Mouse (Mus musculus) frontal cortex, postnatal 10 days (tissue): Measurements from ENCODE around the gene Gm9918.
A peak's percentile ranks its signal among the peaks of the same experiment; 100 is the strongest.

ENCODE experiments used
- DNase-seq, 2 experiments: peaks; one replicate each; pipeline ENCODE4 v3.0.0; 2022; ENCODE audit warnings: low spot score in 2 of 2, mixed read lengths in 1 of 2

The Gm9918 gene

DNA sequence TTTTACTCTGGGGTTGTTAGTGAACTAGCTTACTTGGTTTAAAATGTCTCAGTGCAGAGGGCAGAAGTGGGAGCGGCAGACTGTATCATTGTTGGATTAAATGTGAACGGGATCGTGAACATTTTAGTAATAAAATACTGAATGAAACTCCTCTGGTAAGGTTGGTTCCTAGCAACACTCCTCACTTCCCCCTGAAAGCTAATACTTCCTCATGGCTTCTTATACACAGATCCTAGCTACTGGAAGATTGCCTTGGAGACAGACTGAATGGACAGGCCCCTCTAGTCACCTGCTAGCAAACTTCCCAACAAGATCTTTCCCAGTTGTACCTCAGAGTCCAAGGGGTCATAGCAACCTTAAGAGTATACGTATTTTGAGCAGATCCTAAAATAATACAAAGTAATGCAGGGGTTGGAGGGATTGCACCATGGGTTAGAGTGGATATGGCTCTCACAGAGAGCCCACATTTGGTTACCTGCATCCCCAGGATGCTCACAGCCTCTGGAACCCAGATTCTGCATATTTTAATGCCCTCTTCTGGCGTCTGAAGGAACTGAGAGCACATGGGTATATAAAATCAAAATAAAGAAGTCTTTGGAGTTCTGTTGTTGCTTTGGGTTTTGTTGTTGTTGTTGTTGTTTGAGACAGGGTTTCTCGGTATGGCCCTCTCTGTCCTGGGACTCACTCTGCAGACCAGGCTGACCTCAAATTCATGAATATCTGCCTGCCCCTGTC, 3.8 kb downstream of the Gm9918 start:
- DNase-seq: no peak

GRCm38 (mm10) chr15:102278726-102279091, 8.3 kb downstream of the Gm9918 start:
- DNase-seq: no peak

DNA sequence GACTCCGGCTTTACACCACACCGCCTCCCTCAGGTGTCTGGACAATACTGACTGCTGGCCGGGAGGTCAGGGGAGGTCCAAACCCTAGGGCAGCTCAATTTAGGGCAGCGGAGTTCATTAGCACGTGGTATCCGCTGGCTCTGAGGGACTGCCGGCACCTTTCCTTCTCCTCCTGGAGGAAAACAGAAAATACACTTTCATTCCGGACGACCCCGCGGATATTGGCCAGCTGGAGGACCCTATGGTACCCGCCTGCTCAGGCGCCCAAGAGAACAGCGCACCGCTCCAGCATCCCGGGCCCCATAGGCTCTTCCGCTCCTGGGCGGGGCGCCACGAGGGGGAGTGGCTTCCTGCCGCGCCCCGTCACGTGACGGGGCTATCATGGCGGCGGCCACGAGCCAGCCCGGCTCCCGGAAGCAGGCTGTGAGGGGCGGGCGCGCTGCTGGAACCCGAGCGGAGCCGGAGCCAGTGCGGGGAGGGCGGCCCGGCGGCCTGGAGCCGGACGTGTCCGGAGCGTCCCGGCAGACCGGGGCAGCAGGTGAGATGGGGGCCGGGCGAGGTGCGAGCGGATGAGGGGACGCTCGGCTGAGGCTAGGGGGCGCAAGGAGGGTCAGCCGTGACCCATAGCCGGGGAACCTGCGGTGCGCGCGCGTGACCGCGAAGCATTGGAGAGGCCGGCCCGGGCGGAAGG, 8.9 kb downstream of the Gm9918 start, which contains the start of gene Mfsd5:
Gene Mfsd5 (plus strand): TSS at position 363 of the 691 bp plus-strand sequence.
- peak; percentile 62 to 84 for DNase-seq

DNA sequence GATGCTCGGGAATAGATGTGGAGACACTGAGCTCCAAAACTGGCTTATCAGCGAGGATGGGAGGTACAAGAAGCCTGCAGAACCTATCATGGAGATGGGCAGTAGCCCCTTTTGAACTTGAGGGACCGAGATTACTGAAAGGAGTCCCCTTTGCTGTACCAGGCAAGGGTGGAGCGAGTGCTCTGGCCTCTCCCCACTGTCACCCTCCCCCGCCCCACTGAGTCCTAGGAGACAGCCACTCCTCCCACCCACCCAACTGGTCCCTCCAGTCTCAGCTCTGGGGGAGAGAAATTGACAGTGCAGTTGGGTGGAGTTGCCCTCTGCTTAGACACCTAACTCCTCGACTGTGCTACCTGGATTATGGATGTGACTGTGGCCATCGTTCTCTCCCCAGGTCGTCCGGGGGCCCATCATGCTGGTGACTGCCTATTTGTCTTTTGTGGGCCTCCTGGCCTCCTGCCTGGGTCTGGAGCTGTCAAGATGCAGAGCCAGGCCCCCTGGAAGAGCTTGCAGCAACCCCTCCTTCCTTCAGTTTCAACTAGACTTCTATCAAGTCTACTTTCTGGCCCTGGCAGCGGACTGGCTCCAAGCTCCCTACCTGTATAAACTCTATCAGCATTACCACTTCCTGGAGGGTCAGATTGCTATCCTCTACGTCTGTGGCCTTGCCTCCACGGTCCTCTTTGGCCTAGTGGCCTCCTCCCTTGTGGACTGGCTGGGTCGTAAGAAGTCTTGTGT, 9.6 kb downstream of the Gm9918 start:
- no peak for DNase-seq

GRCm38 (mm10) chr15:102280623-102281022, 10.3 kb downstream of the Gm9918 start:
- peak in 1 of 2 experiments; percentile 10 for DNase-seq

DNA sequence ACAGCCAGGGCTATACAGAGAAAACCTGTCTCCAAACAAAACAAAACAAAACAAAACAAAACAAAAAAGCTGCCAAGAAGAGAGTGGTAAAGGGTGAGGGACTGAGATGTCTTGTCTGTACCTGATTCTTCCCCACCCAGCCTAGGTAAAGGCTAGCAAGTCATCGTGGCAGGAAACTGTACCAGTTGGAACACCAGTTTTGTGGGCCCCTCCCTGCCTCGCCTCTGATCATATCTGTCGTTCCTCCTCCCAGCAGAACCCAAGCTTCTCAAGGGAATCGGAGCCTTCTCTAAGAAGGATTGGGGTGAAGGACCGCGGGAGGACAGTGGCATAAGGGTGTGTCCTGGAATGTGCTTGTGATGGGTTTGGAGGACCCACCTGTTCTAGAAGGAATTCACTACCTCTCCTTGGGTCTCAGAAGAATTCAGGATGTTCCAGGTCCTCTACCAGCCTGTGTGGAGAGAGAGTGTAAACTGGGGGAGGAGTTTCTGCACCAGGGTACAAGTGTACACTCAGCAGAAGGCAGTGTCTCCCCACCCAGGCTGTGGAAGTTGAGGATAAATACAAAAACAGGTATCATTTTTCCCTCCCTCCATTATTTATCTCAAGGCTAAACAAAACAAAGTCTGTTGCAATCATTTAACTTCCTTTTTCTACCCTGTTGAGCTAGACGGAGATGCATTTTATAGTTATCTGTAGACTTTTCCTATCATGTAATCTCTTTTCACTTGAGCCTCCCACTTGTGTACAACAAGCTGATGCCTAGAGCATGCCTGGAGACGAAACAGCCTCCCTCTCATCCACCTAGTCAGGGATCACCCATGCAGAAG, 12.3 kb downstream of the Gm9918 start:
- DNase-seq: no peak

GRCm38 (mm10) chr15:102283648-102284047, 13.3 kb downstream of the Gm9918 start:
- DNase-seq: no peak

DNA sequence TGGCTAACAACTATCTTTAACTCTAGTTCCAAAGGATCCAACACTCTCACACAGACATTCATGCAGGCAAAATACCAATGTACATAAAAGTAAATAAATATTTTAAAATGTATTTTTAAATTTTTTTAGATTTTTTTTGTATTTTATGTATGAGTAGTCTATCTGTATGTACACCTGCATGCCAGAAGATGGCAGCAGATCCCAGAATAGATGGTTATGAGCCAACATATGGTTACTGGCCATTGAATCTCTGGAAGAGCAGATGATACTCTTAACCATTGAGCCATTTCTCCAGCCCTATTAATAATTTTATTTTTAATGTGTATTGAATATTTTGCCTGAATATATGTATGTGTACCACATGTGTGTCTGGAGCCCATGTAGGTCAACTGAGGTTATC, 17.0 kb downstream of the Gm9918 start:
- DNase-seq: no peak

- peak; percentile 87 to 93 for DNase-seq
Measured at GRCm38 (mm10) chr15:102295633-102296367, 25.4 kb downstream of the Gm9918 start, which contains the start of gene Espl1. Espl1 (plus strand) TSS chr15:102296266.

GRCm38 (mm10) chr15:102296368-102297006, 26.1 kb downstream of the Gm9918 start:
- no peak for DNase-seq

- DNase-seq: no peak
Measured at GRCm38 (mm10) chr15:102302542-102302941, 32.2 kb downstream of the Gm9918 start.

- no peak for DNase-seq
Measured at GRCm38 (mm10) chr15:102308717-102309116, 38.4 kb downstream of the Gm9918 start.

DNA sequence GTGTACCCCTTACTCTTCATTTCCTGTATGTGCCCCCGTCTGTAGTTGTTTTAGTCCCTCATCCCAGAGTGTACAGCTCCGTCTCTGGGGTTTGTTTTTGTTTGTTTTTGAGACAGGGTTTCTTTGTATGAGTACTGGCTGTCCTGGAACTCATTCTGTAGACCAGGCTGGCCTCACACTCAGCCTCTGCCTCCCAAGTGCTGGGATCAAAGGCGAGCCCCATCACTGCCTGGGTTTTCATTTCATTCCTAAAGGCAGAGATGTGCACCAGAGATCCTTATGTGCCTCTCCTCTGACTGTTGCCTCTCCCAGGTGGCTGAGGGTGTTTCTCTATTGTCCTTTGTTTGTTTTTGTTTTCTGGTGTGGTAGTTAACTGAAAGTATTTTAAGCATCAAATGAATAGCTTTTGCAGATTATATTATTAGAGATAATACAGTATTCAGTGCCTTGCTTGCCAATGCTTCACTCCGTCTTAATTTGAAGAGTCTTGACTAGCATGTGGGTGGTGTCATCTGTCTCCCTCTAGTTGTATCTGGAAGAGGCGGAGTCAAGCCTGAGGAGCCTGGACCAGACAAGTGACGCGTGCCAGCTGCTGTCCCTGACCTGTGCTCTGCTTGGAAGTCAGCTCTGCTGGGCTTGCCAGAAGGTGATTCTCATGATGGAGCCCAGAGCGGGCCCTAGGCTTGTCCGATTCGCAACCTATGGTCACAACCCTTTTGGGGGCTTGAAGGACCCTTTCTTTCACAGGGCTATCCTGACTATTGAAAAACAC, 39.9 kb downstream of the Gm9918 start:
- DNase-seq: no peak

DNA sequence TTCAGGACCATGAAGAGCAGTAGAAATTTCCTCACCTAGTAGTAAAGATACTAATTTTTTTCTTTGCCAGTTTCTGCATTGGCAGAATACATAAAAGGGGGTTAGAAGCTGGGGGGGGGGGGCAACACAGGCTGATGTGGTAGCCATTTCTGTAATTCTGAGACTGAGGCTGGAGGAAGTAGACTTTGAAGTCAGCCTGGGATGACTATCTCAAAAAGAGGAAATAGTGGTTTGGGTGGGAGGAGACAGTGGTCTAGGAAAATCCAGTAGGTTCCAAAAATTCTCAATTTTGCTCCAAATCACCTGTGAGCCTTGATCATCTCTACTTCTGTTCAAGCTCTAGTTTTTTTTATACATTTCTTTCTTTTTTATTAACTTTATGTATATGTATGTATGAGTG, 41.1 kb downstream of the Gm9918 start:
- no peak for DNase-seq

DNA sequence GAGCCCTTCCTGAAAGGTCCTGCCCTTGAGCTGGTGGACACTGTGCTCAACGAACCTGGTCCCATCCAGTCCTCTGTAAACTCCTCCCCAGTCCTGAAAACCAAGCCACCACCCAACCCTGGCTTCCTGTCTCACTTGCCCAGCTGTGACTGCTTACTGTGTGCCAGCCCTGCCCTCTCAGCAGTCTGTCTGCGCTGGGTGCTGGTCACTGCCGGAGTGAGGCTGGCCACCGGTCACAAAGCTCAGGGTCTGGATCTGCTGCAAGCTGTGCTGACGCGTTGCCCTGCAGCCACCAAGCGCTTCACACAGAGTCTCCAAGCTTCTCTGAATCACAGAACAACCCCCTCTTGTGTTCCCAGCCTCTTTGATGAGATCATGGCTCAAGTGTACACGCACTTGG, 44.9 kb downstream of the Gm9918 start:
- DNase-seq: no peak

- DNase-seq: peak in 1 of 2 experiments; percentile 28
Measured at GRCm38 (mm10) chr15:102316263-102316662, 45.9 kb downstream of the Gm9918 start.
